Comparison of ENCODE assay signal across 17 mouse cellular contexts in the genomic region with DNA sequence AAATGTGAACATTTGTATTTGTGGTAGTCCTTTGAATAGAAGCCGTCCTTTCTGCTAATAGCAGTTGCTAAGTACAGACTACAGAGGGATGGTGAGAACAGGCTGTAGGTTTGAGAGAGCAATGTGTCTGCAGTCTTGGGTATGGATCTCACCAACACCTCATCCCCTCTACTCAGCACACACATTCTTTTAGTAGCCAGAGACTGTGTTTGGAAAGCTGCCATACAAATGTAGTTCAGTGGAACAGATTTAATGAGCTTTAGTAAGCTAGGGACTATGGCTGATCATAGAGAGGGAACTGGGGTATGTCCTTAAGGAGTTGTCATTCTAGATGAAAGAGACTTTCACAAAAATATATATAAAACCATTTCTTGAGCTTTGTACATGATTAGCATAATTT. TPM values are rescaled to one million over a fixed set of nuclear protein-coding genes. Genes with fewer than 3 reads are reported as not detected.
DNase-seq lines count a peak whose midpoint lies in the region; ATAC-seq lines count a peak whose summit lies in the region.
"Had no signal": no experiment of that assay in that cellular context is flagged by ENCODE, and none has a peak within 500 bp of the region (broad histone marks: within the 10 kb centered on the region; RNA-seq: fewer than 3 reads in every experiment).

No protein-coding gene starts in this region.

- no peak overlapping the region for H3K4me2 ChIP-seq in heart, embryonic 11.5 days
- H3K4me2 ChIP-seq: hindbrain, embryonic 15.5 days; limb, embryonic 13.5 days had no signal

- DNase-seq in heart, adult 18-20 months, result no peak
- DNase-seq in left cerebral cortex, postnatal 14 days (ENCODE audit: low spot score in 2 of 2), result peak; percentile 29 to 43
- no peak for DNase-seq in left cerebral cortex, postnatal 4 days
- DNase-seq in cerebellum, adult 9-10 months, result no peak
- DNase-seq: cerebellum, adult 8-10 months; forebrain, postnatal 0 days; heart, postnatal 10 days; right cerebral cortex, postnatal 4 days; thymus, adult 2 months had no signal

- no peak overlapping the region for H3K27ac ChIP-seq in heart, embryonic 11.5 days (ENCODE audit: low read depth, low read length)
- H3K27ac ChIP-seq: hindbrain, embryonic 15.5 days; limb, embryonic 13.5 days; liver, embryonic 14.5 days had no signal

- ATAC-seq in heart, embryonic 11.5 days (replicated peaks; ENCODE audit: insufficient number of reproducible peaks, low FRiP score, low TSS enrichment), result no peak
- ATAC-seq in megakaryocyte, adult 5-6 weeks (ENCODE audit: poor library complexity, severe bottlenecking), result no peak
- ATAC-seq: forebrain, postnatal 0 days; intestine, embryonic 16.5 days had no signal

- H3K9ac ChIP-seq in heart, embryonic 11.5 days (ENCODE audit: low read depth, low read length), result 0 out of 2 replicates have a peak overlapping the region, but pooled peaks have one; percentile 5
- H3K9ac ChIP-seq: forebrain, postnatal 0 days; hindbrain, embryonic 15.5 days; limb, embryonic 13.5 days; liver, embryonic 14.5 days had no signal

- no peaks in the 10 kb centered on the region for H3K36me3 ChIP-seq in heart, embryonic 11.5 days (ENCODE audit: control insufficient read depth, insufficient read depth, low read length)
- H3K36me3 ChIP-seq in megakaryocyte, embryonic 14.5 days (replicated peaks; ENCODE audit: low read length), result no peaks in the 10 kb centered on the region
- H3K36me3 ChIP-seq: hindbrain, embryonic 15.5 days; limb, embryonic 13.5 days had no signal

- intact Hi-C loops in left cerebral cortex, postnatal 14 days (cut with DNase I), result no loop called here
- intact Hi-C loops in left cerebral cortex, postnatal 4 days (cut with DNase I), result no loop called here

- H3K4me3 ChIP-seq in heart, embryonic 11.5 days (ENCODE audit: low read depth, low read length), result no peak overlapping the region
- peak overlapping the region; percentile 38 for H3K4me3 ChIP-seq in megakaryocyte, embryonic 14.5 days (replicated peaks)
- H3K4me3 ChIP-seq: erythroblast, embryonic 14.5 days; hindbrain, embryonic 15.5 days; limb, embryonic 13.5 days had no signal

- 57% methylated on average over 1 of the region's 1 CpGs for WGBS in heart, embryonic 11.5 days (ENCODE audit: insufficient replicate concordance)

- H3K27me3 ChIP-seq in heart, embryonic 11.5 days (ENCODE audit: control insufficient read depth, insufficient read depth, low read length), result no peaks in the 10 kb centered on the region
- H3K27me3 ChIP-seq in megakaryocyte, embryonic 14.5 days (replicated peaks), result no peaks in the 10 kb centered on the region
- H3K27me3 ChIP-seq: hindbrain, embryonic 15.5 days; limb, embryonic 13.5 days had no signal

- H3K4me1 ChIP-seq in heart, embryonic 11.5 days (ENCODE audit: control insufficient read depth, insufficient read depth, low read length), result peaks cover 21% of the 10 kb centered on the region
- H3K4me1 ChIP-seq in megakaryocyte, embryonic 14.5 days, result peaks cover 80% of the 10 kb centered on the region

- H3K9me3 ChIP-seq in heart, embryonic 11.5 days (replicated peaks; ENCODE audit: control insufficient read depth, low read length), result no peaks in the 10 kb centered on the region
- no peaks in the 10 kb centered on the region for H3K9me3 ChIP-seq in megakaryocyte, embryonic 14.5 days
- H3K9me3 ChIP-seq: hindbrain, embryonic 15.5 days; limb, embryonic 13.5 days had no signal

RNA-seq across cellular contexts. Expression of gene Numa1, which starts 33.3 kb away (rescaled TPM):
- polyA plus RNA-seq in heart, embryonic 11.5 days (2014; fragmentation: Nextera tagmentation; extraction: Ambion mirVana), result 58.0 and 64.1 TPM in 2 replicates
- 10 to 100 TPM; 89.0 to 95.0 TPM for total RNA-seq in heart, adult 18-20 months (2021)
- 10 to 100 TPM; 58.5 to 60.8 TPM for total RNA-seq in left cerebral cortex, postnatal 14 days (2021)
- total RNA-seq in left cerebral cortex, postnatal 4 days (2021), result 10 to 100 TPM; 83.3 to 89.6 TPM
- 57.5 and 58.2 TPM in 2 replicates for polyA plus RNA-seq in megakaryocyte, embryonic 14.5 days (2012; ENCODE audit: insufficient read depth, low replicate concordance)
- 71.4 and 82.2 TPM in 2 replicates for total RNA-seq in megakaryocyte, adult 5-6 weeks (2015)
- total RNA-seq in megakaryocyte, adult 5-6 weeks (2017), result 122 and 139 TPM in 2 replicates

RNA-seq across cellular contexts. Expression of gene Lrrc51, which starts 33.6 kb away (rescaled TPM):
- 5.3 and 6.5 TPM in 2 replicates for polyA plus RNA-seq in heart, embryonic 11.5 days (2014; fragmentation: Nextera tagmentation; extraction: Ambion mirVana)
- total RNA-seq in heart, adult 18-20 months (2021), result 1 to 10 TPM; 4.1 to 5.7 TPM
- total RNA-seq in left cerebral cortex, postnatal 14 days (2021), result 1 to 10 TPM; 3.9 to 4.5 TPM
- total RNA-seq in left cerebral cortex, postnatal 4 days (2021), result 1 to 10 TPM; 2.8 to 2.9 TPM
- not detected in 2 replicates for polyA plus RNA-seq in megakaryocyte, embryonic 14.5 days (2012; ENCODE audit: insufficient read depth, low replicate concordance)
- 0.82 and 1.1 TPM in 2 replicates for total RNA-seq in megakaryocyte, adult 5-6 weeks (2015)
- total RNA-seq in megakaryocyte, adult 5-6 weeks (2017), result 0.70 TPM in 1 of 2 replicates, not detected in the other
- polyA plus RNA-seq: erythroblast, embryonic 14.5 days had no signal

RNA-seq across cellular contexts. Expression of gene Il18bp, which starts 51.2 kb away (rescaled TPM):
- polyA plus RNA-seq in heart, embryonic 11.5 days (2014; fragmentation: Nextera tagmentation; extraction: Ambion mirVana), result 1.4 and 1.7 TPM in 2 replicates
- total RNA-seq in heart, adult 18-20 months (2021), result 10 to 100 TPM in 1 of 2 experiments, 1 to 10 TPM in 1; 7.4 to 11.9 TPM
- 1 to 10 TPM; 7.7 to 8.0 TPM for total RNA-seq in left cerebral cortex, postnatal 14 days (2021)
- 10 to 100 TPM; 14.0 to 18.9 TPM for total RNA-seq in left cerebral cortex, postnatal 4 days (2021)
- 24.3 and 28.3 TPM in 2 replicates for polyA plus RNA-seq in megakaryocyte, embryonic 14.5 days (2012; ENCODE audit: insufficient read depth, low replicate concordance)
- 8.8 and 11.1 TPM in 2 replicates for total RNA-seq in megakaryocyte, adult 5-6 weeks (2015)
- total RNA-seq in megakaryocyte, adult 5-6 weeks (2017), result 4.9 and 5.4 TPM in 2 replicates

Comparison
In these comparisons a context has a peak if more than half of its experiments do, and no peak if none do; other contexts are left out.
1. DNase-seq: peak in left cerebral cortex, postnatal 14 days (2 of 2); none in heart, adult 18-20 months (0 of 2), left cerebral cortex, postnatal 4 days (single experiment) and cerebellum, adult 9-10 months (single experiment).